Mouse (Mus musculus) bone marrow macrophage, adult 2 months (primary cell): ENCODE data around the gene Vwa8.

Source experiments
- CTCF ChIP-seq: IDR thresholded peaks from 2 replicates; pipeline ENCODE4 v1.5.1; 2012; ENCODE audit warnings: low read depth, mild to moderate bottlenecking, low read length, moderate library complexity
- POLR2A ChIP-seq: IDR thresholded peaks from 2 replicates; pipeline ENCODE4 v1.6.1; 2012; ENCODE audit warnings: mild to moderate bottlenecking, low read depth, low read length, borderline replicate concordance

- TF ChIP-seq POLR2A (no peak), CTCF (no peak)
These were observed 333.9 kb downstream of the Vwa8 start for GRCm38 (mm10) chr14:79182801-79183200.
